Mouse (Mus musculus) heart, adult 18-20 months (tissue): ENCODE measurements around the gene Dmac2. TPM values are rescaled to one million over a fixed set of nuclear protein-coding genes. Genes with fewer than 3 reads are reported as not detected.
"Not testable (repeated sequence)": the region's sequence is repeated elsewhere in the genome, so short reads cannot be mapped to it uniquely, and the experiment has no call there.

Source experiments
- DNase-seq, 2 experiments: peaks; one replicate each; pipeline ENCODE4 v3.0.0; 2021 to 2022; ENCODE audit warnings: mixed read lengths in 1 of 2
- long read RNA-seq, 2 experiments: library from polyadenylated mRNA; stranded (forward); transcript quantifications; one replicate each; pipeline ENCODE4 v2.0.0; 2021
- total RNA-seq, 2 experiments: library from RNA; stranded (reverse); gene quantifications; 2 replicates each; pipeline ENCODE4 v1.2.3; 2021

Gene Dmac2
- total RNA-seq, result 10 to 100 TPM; 56.2 to 58.8 TPM
- long read RNA-seq, experiment 1, transcript Dmac2-201 (6 exons, 1,465 nt), result major isoform, 23 of 35 reads
- long read RNA-seq, experiment 1, partial matches to known transcripts, result 6 of 35 reads
- long read RNA-seq, experiment 1, other reads (novel, unspliced or antisense), result 6 of 35 reads
- long read RNA-seq, experiment 2, transcript Dmac2-201 (6 exons, 1,465 nt), result major isoform, 12 of 17 reads
- long read RNA-seq, experiment 2, partial matches to known transcripts, result 3 of 17 reads
- long read RNA-seq, experiment 2, other reads (novel, unspliced or antisense), result 1 of 17 reads

DNA sequence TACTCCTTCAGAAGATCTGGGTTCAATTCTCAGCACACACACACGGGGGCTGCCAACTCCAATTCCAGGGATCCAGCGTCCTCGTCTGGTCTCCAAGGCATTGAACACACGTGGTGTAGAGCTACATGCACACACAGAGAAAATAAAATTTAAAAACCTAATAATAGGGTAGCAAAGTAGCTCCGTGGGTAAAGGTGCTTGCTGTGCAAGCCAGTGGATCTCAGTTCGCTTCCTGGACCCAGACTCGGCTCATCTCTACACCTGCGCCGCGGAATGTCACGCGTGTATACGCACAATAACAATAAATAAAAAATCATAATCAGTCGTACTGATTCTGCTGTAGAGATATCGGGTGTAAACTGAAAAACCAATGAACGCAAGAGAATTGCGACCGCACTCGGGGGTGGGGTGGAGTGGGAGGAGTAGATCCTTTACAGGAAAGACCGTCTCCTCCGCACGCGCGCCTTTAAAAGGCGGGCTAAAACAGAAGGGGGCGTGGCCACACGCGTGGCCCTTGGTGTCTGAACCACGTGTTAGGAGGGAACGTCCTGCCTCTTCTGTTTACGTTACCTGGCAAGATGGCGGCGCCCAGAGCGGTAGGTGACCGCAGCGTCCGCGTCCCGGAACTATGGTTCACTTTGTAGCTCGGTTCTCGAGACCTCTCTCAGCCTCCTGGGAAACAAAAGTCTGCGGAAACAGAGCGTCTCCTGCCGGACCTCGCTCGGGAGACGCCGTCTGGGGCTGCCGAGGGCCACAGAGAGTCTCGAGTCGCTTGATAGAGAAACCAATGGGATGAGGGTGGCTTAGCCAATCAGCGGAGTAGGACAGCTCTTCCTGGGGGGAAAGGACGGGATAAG lies at the start of gene Dmac2:
Dmac2 (plus strand) TSS at position 550 of the 857 bp plus-strand sequence.
- DNase-seq, result peak; percentile 96 to 98

DNA sequence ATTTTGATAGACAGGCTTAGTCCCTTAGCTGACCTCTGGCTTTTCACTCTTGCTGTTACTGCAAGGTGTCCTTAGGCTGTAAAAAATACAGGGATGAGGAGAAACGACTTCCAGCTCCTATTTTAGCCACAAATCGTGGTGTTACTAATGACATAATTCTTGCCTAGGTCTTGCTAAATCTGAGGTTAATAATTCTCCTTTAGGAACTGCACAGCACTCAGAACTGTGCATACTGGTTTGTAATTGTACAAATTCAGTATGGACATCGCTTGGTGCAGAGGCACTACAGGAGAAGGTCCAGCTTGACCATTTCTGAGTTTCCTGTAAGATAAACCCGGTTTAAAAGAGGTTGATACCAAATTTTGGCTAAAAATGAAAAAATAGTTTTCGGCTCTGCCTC lies 45.4 kb upstream of the Dmac2 start:
- DNase-seq, result not testable (repeated sequence)

DNA sequence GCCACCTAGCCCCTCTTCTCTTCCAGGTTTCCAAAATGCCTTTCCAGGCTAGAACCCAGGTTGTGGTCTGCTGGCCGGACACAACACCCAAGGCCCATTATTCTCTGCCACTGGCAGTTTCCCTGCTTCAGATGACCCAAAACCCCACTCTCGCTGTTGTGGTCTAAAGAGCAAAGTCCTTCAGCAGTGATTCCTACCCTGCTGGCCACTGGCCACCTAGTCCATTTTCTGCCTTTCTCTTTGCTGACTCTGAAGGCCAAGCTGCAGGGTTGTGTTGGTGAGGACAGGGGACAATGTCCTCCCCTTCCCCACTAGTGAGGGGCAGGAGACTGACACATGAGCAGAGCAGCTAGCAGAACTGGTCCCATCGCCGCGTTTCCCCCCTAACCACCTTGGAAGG lies 44.1 kb upstream of the Dmac2 start:
- DNase-seq, result no peak

DNA sequence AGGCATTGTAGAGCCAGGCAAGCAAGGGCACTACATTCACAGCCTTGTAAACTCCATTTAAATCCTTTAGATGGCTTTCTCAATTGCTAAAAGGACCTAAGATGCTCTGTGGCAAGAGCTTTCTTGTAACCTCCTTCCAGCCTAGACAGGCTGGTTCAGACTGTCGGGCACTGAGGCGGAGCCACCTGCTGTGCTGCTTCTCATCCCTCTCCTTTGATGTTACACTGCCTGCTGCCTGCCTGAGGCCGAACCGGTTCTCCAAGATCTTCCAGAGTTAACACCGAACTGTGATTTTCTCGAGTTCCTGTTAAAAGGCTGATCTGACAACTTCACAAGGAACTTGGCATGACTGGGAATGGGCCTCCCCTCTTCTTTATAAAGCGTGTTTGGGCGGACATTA lies 43.3 kb upstream of the Dmac2 start:
- no peak for DNase-seq

DNA sequence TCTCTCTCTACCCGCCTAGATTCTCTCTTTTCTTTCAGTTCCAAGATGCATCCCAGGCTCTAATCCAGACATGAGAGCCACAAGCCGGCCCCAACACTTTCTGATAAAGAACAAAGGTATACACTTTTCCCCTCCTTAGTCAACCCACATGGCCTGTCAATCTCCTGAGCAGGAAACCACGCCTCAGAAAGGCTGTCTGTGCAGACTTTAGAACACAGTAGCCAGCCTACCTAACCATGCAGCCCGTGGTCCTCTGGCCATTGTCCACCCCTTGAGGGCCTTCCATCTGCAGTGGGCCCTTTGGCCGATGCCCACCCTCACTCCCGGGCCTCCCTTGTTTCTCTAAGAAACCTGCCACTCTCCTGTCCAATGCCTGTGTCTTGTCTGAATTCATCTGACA lies 42.9 kb upstream of the Dmac2 start:
- DNase-seq, result not testable (repeated sequence)

DNA sequence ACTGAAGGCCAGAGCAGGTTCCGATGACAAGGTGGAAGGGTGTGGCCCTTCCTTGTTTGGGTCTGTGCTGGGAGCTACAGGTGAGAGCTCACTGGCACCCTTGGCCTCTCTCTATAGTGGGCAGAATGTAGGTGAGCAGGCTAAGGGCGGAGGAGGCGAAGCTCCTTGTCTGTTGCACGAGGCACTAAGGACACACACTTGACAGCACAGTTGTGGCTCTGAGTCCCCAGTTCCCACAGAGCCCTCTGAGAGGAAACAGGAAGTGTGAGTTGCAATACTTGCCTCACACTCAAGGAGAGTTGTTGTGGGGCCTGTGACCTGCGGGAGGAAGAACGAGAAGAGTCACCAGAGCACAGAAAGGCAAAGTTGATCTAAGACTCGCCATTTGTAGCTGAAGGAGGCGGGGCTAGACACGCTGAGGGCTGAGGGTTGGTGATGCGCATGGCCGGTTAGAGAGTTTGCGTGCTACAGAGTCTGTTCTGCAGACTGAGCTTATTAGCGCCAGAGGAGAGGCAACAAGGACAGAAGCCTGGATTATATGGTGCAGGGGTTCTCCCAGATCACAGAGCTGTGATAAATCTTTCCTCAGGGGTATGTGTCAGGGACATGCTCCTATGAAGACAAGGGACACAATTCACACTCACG lies 42.3 kb upstream of the Dmac2 start:
- peak in 1 of 2 experiments; percentile 10 for DNase-seq

DNA sequence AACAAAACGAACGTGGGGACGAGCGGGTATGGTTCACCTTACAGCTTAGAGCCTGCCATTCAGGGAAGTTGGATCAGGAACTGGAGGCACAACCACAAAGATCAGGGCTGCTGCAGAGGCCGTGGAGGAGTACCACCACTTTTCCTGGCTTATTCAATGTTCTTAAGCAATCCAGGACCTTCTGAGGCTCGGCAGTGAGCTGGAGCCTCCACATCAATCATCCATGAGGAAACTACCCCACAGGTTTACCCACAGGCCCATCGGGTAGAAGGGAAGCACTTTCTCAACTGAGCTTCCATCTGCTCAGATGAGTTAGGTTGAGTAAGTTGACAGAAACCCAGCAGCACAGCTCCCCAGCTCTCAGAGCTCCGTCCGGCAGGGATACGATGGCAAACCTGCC lies 39.8 kb upstream of the Dmac2 start:
- DNase-seq, result no peak

DNA sequence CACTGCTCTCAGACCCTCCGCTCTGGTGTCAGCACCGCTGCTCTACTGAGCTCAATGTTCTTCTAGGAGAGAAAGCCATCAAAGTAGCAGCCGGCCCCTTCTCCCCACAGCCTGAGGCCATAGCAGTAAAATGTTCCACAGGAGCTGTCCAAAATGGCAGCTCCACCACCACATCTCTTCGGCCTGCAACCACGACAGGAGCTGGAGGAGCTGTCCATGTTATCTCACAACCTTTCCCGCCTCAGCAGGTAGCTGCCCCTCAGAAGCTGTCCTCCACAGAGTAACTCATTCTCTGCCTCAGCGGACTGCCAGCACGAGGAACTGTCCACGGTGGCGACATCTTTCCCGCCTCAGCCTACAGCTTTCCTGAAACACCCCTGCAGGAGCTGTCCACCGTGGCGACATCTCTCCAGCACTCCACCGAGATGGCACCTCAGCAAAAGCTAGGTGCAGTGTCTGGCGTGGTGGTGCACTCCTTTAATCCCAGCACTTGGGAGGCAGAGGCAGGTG lies 36.9 kb upstream of the Dmac2 start:
- no peak for DNase-seq

DNA sequence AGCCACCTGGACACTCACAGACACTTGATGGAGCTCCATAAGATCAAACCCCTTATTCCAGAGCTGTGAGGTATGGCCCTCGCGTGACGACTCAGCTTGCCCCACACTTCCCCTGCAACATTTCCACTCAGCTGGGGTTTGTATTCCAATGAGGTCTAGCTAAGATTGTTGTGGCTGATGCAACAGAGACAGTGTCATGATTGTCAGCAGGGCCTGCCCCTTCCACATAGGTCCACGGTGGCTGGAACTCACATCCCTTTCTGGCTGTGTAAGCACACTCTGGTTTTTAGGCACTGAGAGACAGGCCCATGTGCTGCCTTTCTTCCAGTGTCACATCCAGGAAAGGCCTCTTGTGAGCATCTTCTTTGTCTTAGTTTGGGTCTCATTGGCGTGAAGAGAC lies 34.6 kb upstream of the Dmac2 start:
- no peak for DNase-seq

DNA sequence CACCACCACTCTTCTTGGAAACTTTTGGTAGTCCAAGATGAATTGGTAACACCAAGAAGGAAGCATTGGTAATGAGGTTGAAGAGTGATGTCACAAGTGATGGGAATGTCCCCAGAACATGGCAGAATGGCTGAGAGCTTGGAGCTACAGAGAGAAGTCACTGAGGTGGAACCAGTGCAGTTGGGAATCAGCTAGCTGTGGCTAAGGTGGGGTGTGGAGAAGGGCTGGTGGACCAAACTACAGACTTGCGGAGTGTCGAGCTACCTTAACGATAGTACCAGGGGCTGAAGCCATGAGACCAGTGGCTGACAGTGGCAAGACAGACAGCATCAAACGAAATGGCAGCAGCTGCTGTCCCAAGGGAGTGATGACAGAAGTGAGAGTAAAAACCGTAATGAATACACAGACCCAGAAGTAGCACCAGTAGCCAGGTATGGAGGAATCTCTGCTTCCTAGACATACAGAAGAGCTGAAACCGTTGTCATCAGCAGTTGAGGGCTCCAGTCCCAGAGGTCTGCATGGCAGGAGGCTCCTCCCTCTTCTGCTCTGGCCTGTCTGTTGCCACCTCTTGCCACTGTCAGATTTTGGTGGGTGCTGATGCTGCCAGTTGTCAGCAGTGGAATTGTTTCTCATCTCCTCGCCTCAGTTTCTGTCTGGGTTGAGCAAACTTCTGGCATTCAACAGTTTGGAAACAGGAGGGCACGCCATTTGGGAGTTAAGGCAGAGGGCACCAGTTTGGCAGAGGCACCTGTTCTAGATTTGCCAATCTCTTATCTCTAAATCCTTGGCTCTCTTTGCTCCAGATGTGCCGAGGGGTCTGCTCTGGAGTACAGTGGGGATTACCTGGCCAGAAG lies 33.6 kb upstream of the Dmac2 start:
- no peak for DNase-seq

DNA sequence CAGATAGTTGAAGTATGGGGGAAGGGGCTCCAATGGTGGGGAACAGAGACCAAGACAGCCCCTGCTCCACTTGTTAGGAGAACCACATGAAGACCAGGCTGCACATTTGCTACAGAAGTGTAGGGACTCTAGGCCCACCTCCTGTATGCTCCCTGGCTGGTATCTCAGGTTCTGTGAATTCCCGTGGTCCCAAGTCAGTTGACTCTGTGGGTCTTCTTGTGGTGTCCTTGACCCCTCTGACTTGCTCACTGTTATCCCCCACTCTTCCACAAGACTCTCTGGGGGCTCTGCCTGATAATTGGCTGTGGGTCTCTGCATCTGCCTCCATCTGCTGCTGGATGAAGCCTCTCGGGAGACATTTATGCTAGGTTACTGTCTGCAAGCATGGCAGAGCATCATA lies 28.0 kb upstream of the Dmac2 start:
- DNase-seq, result no peak

DNA sequence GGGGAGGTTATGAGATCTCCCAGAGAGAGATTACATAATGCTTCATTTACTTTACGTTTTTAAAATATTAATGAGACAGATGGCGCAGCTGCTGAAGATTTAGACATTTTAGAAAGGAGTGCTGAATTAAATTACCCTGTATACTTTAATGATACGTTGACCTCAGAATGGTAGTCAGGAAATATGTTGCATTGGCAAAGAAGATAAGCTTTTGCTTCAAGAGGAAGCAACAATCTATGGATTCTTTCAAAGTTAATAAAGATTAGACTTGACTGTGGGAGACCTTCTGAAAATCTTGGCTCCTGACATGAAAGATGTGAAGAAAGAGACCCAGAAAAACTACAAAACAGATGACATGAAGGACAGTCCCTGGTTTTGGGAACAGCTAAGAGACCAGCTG lies 25.4 kb upstream of the Dmac2 start:
- no peak for DNase-seq

DNA sequence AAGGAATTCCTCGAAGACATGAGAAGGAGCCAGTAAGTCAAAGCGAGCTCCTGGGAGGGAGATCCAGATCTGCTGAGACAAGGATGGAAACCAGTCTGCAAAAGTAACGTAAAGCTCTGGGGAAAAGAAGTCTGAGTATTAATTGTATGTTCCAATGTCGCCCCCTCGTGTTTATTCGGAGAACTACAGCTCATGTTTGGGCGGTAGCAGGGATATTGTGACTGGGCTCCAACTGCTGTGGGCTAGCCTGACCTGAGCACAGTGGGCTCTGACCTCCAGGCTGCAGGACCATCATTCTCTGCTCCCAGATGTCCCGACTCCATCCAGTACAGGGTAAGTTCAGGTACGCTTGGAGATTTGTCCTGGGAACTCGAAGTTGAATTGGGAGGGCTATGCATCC lies 19.6 kb upstream of the Dmac2 start:
- peak; percentile 55 to 90 for DNase-seq

DNA sequence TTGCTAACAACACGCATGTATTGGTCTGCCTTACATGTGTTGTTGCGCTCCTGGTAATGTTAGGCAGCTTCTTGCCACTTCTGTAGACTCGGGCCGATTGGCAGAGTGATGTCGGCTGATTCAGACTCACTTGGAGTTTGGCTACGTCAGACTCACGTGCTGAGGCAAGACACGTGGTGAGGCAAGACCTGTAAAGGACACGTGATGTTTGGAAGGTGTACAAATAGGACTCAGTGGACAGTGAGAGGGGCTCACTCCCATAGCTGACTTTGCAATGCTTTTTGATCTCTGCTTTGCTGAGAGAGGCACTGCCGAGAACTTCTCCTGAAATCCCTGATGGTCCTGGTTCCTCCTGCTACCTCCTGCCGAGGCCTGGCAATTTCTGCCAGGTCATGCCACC lies 18.5 kb upstream of the Dmac2 start:
- no peak for DNase-seq

DNA sequence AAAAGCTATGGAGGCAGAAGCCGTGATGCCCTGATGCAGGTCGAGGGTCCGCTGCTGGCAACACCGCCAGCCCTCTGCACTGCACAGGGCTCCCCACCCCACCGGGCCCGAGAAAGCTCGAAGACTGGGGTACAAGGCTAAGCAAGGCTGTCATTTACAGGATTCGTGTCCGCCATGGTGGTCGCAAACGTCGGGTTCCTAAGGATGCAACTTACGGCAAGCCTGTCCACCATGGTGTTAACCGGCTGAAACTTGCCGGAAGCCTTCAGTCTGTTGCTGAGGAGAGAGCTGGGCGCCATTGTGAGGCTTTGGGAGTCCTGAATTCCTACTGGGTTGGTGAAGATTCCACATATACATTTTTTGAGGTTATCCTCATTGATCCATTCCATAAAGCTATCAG lies 17.9 kb upstream of the Dmac2 start:
- no peak for DNase-seq

DNA sequence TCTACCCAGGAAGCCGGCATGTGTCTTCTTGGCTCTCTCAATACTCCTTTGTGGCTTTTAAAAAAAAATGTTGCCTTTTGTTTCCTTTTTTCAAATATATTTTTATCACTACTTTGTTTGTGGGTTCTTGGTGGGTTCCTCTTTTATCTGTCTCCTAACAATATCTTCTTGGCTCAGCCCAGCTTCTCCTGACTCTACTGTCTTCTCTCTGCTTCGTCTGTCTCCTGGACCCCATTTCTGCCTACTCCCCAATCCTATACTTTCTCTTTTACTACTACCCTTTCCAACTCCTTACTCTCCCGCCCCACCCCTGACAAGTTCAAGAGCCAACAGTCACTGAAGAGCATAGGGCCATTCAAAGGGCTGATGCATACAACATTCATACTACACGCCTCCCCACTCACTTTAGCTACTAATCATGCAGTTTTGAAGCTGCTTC lies 12.6 kb upstream of the Dmac2 start:
- no peak for DNase-seq

DNA sequence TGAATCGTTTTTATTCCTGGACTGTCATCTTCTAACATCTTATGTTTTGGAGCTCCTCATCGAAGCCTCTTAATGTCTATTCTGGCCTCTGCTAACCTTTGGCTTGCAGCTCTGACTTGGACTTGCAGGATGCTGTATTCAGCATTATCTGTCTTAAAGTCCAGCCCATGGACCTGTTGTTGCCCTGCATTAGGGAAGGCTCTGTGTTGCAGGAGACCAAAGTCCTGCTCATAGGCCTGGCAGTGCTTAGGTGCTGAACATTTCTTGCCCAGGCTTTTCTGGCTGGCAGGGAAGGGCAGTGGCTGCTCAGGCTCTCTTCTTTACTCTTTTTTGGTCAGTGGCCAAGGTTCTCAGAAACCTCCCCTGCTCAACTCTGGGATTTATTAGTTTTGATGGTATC lies 12.0 kb upstream of the Dmac2 start:
- DNase-seq, result no peak

DNA sequence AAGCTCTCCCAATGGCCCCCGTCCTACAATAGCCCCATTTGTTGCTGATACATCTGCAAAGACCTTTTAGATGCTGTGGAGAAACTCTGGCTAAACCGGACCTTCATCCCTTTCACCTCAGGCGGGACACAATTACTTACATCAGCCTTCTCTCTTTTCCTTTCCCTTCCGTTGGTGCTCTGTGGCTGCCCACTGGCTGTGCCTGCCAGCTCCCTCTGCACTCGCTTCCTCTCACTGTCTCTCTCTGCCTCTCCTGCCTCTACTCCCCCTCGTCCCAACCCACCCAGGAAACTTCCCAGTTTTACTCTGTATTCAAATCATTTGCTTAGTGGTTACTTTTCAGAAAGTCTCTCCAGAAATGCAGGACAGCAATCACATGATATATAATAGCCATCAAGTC lies 9.2 kb upstream of the Dmac2 start:
- DNase-seq, result no peak

DNA sequence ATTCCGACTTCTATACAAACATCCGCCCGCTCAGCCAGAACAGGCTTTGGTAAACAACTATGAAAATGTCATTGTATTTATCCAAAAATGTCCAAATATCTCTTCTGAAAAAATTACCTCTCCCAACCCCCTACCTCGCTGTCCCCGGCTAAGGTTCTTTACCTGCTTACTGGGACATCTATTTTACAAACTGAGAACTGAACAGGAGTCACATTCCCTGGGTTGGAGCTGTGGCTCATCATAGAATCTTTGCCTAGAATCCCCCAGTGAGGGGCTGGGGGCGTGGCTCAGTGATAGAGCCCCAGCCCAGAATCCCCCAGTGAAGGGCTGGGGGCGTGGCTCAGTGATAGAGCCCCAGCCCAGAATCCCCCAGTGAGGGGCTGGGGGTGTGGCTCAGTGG lies 7.7 kb upstream of the Dmac2 start:
- DNase-seq, result no peak

DNA sequence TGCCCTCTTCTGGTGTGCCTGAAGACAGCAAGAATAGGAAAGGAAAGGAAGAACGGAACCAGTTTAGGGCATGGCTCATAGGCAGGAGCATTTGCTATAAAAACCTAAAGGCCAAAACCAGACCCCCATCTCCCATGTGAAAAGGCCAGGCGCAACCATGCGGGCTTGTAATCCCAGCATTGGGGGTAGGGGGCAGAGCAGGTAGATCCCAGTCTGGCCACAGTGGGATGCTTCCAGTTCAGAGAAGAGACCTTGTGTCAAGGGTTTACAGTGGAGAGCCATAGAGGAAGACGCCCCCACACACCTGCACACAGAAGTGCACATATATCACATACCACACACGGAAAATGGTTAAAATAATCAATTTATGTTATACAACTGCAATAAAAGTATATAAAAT lies 5.1 kb upstream of the Dmac2 start:
- DNase-seq, result no peak

DNA sequence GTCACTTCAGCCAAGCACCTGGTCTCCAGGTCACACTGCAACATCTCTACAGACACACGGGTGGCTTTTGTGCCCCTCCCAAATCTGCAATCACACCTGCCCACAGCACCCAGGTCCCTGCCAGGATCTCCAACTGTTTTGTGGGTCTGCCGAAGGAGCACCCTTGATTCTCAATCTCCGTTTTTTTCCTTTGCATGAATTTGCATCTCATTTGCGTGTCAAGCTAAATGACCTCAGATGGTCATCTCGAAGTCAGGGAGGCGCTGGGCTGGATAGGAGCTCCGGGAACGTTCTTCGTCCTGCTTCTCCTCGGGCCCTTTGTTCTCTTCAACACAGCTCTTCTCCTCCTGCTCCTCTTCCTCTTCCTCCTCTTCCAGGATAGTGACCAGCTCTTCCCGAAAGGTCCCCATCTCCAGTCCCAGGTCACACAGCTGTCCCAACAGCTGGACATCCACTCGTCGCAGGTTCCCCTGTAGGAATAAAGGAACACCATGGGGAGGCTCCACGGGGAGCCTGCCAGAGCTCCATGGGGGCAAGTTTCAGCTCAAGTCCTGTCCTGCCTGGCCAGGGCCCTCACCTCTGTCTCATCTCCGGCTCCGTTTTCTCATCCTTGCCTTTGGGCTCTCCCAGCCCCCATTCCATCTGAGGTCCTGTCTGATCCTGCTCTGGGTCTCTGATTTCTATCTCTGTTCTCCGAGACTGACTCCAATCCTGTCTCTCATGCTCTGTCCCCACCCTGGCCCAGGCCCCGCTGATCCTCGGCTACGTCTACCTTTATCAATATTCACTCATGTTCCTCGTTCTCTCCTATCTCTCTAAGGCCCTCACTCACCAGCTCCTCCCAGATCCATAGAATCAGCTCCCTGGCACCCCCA lies 4.1 kb upstream of the Dmac2 start:
- DNase-seq, result no peak
